Mouse (Mus musculus): ENCODE results near the gene Psmd6.

DNA sequence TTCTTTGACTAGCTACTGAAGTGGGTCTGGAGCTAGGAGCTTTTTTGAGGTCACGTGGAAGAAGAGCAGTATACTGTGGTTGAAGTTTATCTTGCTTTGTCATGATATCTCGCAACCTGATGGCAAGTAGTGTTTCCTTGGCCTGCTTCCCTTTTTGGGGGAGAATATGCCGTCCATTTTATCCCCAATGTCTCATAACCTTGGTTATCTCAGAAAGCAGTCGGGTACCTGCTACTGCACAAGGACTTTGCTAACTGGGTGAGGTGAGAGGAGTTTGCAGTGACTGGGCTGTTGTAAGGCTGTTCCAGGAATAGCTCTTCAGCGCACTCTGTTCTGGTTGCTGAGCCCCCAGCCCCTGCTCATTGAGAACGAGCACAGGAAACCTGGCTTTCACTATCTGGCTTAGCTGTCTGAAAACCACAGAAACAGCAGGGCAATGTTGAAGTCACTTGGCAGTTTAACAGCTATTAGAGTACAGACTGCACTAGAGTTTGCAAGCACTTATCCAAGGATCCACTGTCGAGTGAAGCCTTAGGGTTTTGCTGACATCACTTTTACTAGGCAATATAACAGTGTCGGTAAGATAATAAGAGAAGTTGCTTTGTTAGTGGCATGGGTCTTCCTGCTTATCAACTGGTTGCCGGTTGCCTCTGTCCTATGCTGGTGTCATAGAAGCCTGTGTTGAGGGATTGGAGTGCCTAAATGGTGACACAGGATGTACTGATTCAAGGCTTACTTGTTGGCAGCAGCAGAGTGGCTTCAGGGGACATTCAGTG lies 32.6 kb downstream of the Psmd6 start:
- no peak for TF ChIP-seq GATA1 (IDR thresholded peaks at IDR 0.05; ENCODE audit: borderline replicate concordance, low read length)
- TF ChIP-seq FLI1 (IDR thresholded peaks at IDR 0.05; ENCODE audit: low read length), result no peak
